Mouse (Mus musculus): ENCODE measurements around the gene Ccl9. TPM values are rescaled to one million over a fixed set of nuclear protein-coding genes. Genes with fewer than 3 reads are reported as not detected.
A peak's percentile ranks its signal among the peaks of the same experiment; 100 is the strongest.

The Ccl9 gene
- polyA plus RNA-seq, 2 experiments: 4.2 to 7.3 TPM

GRCm38 (mm10) chr11:83563754-83564153, 14.7 kb downstream of the Ccl9 start:
- ATAC-seq (ENCODE audit: low FRiP score, low read depth) (no peak), DNase-seq (ENCODE audit: low spot score) (peak; percentile 33)
- no peaks in the 10 kb centered on the region for H3K27me3 ChIP-seq (ENCODE audit: control insufficient read depth, insufficient read depth, low read length)
- no peak overlapping the region for H3K9ac ChIP-seq (ENCODE audit: low read depth, low read length, severe bottlenecking)
- H3K4me3 ChIP-seq (replicated peaks; ENCODE audit: low read length): no peak overlapping the region
- H3K4me1 ChIP-seq (ENCODE audit: control insufficient read depth, insufficient read depth, low read length): no peaks in the 10 kb centered on the region
- no peaks in the 10 kb centered on the region for H3K36me3 ChIP-seq (ENCODE audit: control insufficient read depth, insufficient read depth, low read length)
- H3K4me2 ChIP-seq (replicated peaks; ENCODE audit: low read depth, low read length, severe bottlenecking): no peak overlapping the region
- no peak overlapping the region for H3K27ac ChIP-seq (replicated peaks; ENCODE audit: low read depth, low read length)
- no peaks in the 10 kb centered on the region for H3K9me3 ChIP-seq (ENCODE audit: control insufficient read depth, low read length)
- no peak for TF ChIP-seq POLR2A (IDR thresholded peaks at IDR 0.05; ENCODE audit: borderline replicate concordance, extremely low read depth, insufficient read depth, insufficient read length)
- WGBS: 67% methylated on average over 2 of the region's 2 CpGs

GRCm38 (mm10) chr11:83562311-83562887, 16.0 kb downstream of the Ccl9 start:
- H3K4me2 ChIP-seq (replicated peaks; ENCODE audit: low read depth, low read length, severe bottlenecking): no peak overlapping the region
- 73% methylated on average over 6 of the region's 6 CpGs for WGBS
- H3K27ac ChIP-seq (replicated peaks; ENCODE audit: low read depth, low read length): no peak overlapping the region
- no peak overlapping the region for H3K4me3 ChIP-seq (replicated peaks; ENCODE audit: low read length)
- no peaks in the 10 kb centered on the region for H3K27me3 ChIP-seq (ENCODE audit: control insufficient read depth, insufficient read depth, low read length)
- ATAC-seq (ENCODE audit: low FRiP score, low read depth): no peak
- TF ChIP-seq POLR2A (IDR thresholded peaks at IDR 0.05; ENCODE audit: borderline replicate concordance, extremely low read depth, insufficient read depth, insufficient read length): no peak
- H3K9ac ChIP-seq (ENCODE audit: low read depth, low read length, severe bottlenecking): no peak overlapping the region
- H3K4me1 ChIP-seq (ENCODE audit: control insufficient read depth, insufficient read depth, low read length): no peaks in the 10 kb centered on the region
- no peaks in the 10 kb centered on the region for H3K9me3 ChIP-seq (ENCODE audit: control insufficient read depth, low read length)
- no peak for DNase-seq (ENCODE audit: low spot score)
- no peaks in the 10 kb centered on the region for H3K36me3 ChIP-seq (ENCODE audit: control insufficient read depth, insufficient read depth, low read length)

- ATAC-seq (ENCODE audit: low FRiP score, low read depth): no peak
These were observed 18.0 kb downstream of the Ccl9 start for GRCm38 (mm10) chr11:83560405-83560804.

GRCm38 (mm10) chr11:83557074-83557473, 21.4 kb downstream of the Ccl9 start:
- Histone ChIP-seq H3K36me3 (ENCODE audit: control insufficient read depth, insufficient read depth, low read length) (no peaks in the 10 kb centered on the region), H3K27ac (replicated peaks; ENCODE audit: low read depth, low read length) (no peak overlapping the region), H3K27me3 (ENCODE audit: control insufficient read depth, insufficient read depth, low read length) (no peaks in the 10 kb centered on the region), H3K9ac (ENCODE audit: low read depth, low read length, severe bottlenecking) (no peak overlapping the region), H3K4me1 (ENCODE audit: control insufficient read depth, insufficient read depth, low read length) (no peaks in the 10 kb centered on the region), H3K4me3 (replicated peaks; ENCODE audit: low read length) (no peak overlapping the region), H3K4me2 (replicated peaks; ENCODE audit: low read depth, low read length, severe bottlenecking) (no peak overlapping the region), H3K9me3 (ENCODE audit: control insufficient read depth, low read length) (no peaks in the 10 kb centered on the region)
- ATAC-seq (ENCODE audit: low FRiP score, low read depth) (no peak), DNase-seq (ENCODE audit: low spot score) (no peak)
- WGBS: 68% methylated on average over 10 of the region's 10 CpGs
- no peak for TF ChIP-seq POLR2A (IDR thresholded peaks at IDR 0.05; ENCODE audit: borderline replicate concordance, extremely low read depth, insufficient read depth, insufficient read length)

More at GRCm38 (mm10) chr11:83560405-83560804, 18.0 kb downstream of the Ccl9 start:
- no peak overlapping the region for H3K4me3 ChIP-seq (replicated peaks; ENCODE audit: low read length)
- no peak overlapping the region for H3K4me2 ChIP-seq (replicated peaks; ENCODE audit: low read depth, low read length, severe bottlenecking)
- no peaks in the 10 kb centered on the region for H3K36me3 ChIP-seq (ENCODE audit: control insufficient read depth, insufficient read depth, low read length)
- no peak for TF ChIP-seq POLR2A (IDR thresholded peaks at IDR 0.05; ENCODE audit: borderline replicate concordance, extremely low read depth, insufficient read depth, insufficient read length)
- H3K27me3 ChIP-seq (ENCODE audit: control insufficient read depth, insufficient read depth, low read length): no peaks in the 10 kb centered on the region
- H3K27ac ChIP-seq (replicated peaks; ENCODE audit: low read depth, low read length): no peak overlapping the region
- H3K9ac ChIP-seq (ENCODE audit: low read depth, low read length, severe bottlenecking): no peak overlapping the region
- no peaks in the 10 kb centered on the region for H3K4me1 ChIP-seq (ENCODE audit: control insufficient read depth, insufficient read depth, low read length)
- H3K9me3 ChIP-seq (ENCODE audit: control insufficient read depth, low read length): no peaks in the 10 kb centered on the region
- DNase-seq (ENCODE audit: low spot score): no peak
- WGBS: 76% methylated on average over 6 of the region's 6 CpGs

- 32% methylated on average over 8 of the region's 8 CpGs for WGBS
- H3K36me3 ChIP-seq (ENCODE audit: control insufficient read depth, insufficient read depth, low read length): no peaks in the 10 kb centered on the region
- no peak overlapping the region for H3K9ac ChIP-seq (ENCODE audit: low read depth, low read length, severe bottlenecking)
- no peak overlapping the region for H3K4me3 ChIP-seq (replicated peaks; ENCODE audit: low read length)
- H3K4me2 ChIP-seq (replicated peaks; ENCODE audit: low read depth, low read length, severe bottlenecking): no peak overlapping the region
- no peak for TF ChIP-seq POLR2A (IDR thresholded peaks at IDR 0.05; ENCODE audit: borderline replicate concordance, extremely low read depth, insufficient read depth, insufficient read length)
- no peaks in the 10 kb centered on the region for H3K27me3 ChIP-seq (ENCODE audit: control insufficient read depth, insufficient read depth, low read length)
- ATAC-seq (ENCODE audit: low FRiP score, low read depth) (peak; percentile 77), DNase-seq (ENCODE audit: low spot score) (peak; percentile 83)
- no peak overlapping the region for H3K27ac ChIP-seq (replicated peaks; ENCODE audit: low read depth, low read length)
- H3K4me1 ChIP-seq (ENCODE audit: control insufficient read depth, insufficient read depth, low read length): no peaks in the 10 kb centered on the region
- H3K9me3 ChIP-seq (ENCODE audit: control insufficient read depth, low read length): no peaks in the 10 kb centered on the region
These were observed 22.2 kb downstream of the Ccl9 start for GRCm38 (mm10) chr11:83556085-83556781.

All from limb, embryonic 14.5 days (tissue).